Mouse (Mus musculus) retina, postnatal 7 days (tissue): ENCODE data around the gene Fkbp7.

Experiments
- DNase-seq: peaks from one replicate; pipeline ENCODE4 v3.0.0-alpha.2; 2012; ENCODE audit warnings: low read depth, low spot score

Gene Fkbp7

DNA sequence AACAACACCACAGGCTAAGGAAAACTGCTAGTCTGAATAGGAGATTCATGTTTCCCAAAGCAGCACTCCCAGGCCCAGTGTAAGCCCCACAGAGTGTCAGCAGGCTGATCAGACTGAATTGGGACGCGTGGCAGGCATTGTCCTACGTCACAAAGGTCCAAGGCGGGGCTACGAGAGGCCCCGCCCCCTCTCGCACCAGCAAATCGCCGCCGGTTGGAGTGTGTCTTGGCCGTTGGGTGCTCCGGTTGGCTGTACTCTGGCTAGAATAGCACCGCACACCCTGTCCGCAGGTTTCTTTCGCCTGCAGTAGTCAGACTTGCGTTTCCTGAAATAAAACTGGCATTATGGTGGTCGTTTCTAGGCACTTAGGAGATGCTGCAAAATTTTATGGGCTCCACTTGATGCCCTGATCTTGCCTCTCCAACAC, at the start of gene Fkbp7:
Gene Fkbp7, minus strand, starts transcription at position 151 of the 427 bp plus-strand sequence.
- peak; percentile 77 for DNase-seq

DNA sequence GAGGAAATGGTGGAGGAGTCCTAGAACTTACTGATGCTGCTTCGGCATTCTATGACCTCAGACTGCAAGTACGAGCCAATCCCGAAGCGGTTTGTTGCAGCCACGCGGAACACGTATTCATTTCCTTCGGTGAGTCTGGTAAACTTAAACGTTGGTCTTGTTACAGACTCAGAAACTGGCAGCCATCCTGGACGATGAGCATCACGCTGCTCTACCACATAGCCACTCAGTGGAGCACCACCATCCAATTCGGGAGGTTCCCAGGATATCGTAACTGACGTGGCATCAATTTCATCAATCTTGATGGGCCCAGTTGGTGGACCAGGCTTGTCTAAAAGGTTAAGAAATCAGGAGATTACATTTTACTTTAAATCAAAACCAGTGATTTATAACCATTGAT, 46.7 kb upstream of the Fkbp7 start:
- DNase-seq = no peak

DNA sequence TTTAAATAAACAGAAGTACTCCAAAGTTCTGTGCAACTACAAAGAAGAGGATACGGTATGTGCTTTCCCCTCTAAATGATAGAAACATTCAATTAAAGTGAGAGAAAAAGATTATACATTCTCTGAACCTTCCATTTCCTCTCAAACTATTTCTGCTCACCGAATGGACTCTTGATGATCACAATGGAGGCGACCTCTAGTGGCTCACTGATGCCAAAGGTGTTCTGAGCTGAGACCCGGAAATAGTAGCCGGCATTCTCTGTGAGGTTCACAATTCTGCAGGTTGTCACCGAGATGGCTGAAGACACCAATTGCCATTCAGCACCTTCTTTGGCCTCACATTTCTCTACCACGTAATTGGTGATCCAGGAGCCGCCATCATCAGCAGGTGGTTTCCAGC, 42.1 kb upstream of the Fkbp7 start:
- DNase-seq = no peak

DNA sequence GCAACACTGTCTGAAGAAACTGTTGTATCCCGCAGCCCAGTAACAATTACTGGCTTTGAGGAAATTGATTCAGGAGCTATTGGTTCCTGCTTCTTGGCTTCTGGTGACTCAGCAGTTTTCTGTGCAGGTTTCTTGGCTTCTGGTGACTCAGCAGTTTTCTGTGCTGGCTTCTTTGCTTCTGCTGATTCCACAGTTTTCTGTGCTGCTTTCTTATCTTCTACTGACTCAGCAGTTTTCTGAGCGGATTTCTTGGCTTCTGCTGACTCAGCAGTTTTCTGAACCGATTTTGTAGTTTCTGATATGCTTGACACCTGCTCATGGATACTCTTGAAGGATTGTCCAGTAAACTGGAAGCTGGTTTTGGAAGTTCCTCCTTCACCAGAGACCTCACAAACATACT, 35.6 kb upstream of the Fkbp7 start:
- DNase-seq = no peak

DNA sequence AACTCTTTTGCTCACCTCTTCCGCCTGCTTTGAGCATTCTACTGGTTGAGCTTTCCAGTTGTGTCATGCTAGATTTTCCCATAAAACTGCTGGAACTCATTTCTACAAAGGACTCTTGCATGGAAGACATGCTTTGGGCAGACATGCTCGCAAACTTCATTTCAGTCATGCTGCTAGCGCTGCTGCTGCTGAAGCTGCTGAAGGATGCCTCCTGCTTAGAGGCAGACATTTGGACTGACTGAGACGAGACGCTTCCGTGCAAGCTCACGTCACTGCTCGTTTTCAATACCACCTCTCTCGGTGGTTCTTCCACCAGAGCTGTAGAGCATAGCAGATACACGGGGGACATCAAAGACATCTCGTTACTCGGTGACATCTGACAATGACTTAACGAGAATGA, 32.7 kb upstream of the Fkbp7 start:
- no peak for DNase-seq

DNA sequence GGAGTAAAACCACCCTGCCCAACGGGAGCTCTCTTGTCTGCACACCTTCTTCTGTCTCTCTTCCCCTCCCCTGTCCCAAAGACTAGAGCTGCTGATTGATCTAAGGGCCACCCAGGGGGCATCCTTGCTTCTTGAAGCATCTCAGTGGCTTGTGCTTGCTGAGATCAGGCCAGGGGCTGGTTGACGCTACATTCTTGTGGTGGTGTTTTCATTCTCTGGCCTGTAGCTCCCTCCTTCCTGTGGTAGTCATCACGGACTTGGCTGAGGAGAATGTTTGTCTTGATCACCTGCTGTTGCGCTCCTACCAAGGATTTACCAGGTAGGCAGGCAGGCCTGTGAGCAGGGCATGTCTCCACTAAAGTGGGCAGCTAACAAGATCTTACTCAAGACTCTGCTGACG, 29.8 kb upstream of the Fkbp7 start:
- DNase-seq = no peak

DNA sequence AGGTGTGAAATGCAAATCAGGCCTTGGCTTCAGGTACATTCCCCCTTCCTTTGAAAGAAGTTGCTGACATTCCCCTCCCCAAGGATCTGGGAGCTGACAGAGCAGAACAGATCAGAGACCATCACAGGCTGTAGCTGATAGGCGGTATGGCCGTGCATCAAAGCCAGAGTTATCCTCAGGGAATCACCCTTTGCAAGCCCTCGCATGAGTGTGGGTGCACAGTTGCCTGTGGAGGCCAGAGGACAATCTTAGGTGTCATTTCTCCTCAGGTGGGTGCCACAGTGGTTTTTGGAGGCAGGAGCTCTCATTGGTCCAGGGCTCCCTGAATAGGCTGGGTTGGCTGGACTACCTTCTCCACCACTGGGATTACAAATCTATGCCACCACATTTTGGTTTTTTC, 29.3 kb upstream of the Fkbp7 start:
- DNase-seq = no peak

DNA sequence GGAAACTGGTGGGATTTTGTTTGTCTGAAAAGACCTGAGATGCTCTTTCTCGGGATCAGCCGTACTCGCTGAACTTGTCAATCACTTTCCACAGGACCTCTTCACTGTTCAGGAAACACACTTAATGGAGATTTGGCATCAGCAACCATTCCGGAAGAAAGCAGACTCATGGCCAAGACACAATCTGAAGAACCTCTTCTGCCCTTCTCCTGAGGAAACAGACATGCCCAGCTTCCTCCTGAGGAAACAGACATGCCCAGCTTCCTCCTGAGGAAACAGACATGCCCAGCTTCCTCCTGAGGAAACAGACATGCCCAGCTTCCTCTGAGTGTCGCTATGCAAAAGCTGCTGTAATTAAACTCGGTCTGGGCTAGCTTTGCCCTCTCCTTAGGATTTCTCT, 22.4 kb upstream of the Fkbp7 start:
- no peak for DNase-seq

DNA sequence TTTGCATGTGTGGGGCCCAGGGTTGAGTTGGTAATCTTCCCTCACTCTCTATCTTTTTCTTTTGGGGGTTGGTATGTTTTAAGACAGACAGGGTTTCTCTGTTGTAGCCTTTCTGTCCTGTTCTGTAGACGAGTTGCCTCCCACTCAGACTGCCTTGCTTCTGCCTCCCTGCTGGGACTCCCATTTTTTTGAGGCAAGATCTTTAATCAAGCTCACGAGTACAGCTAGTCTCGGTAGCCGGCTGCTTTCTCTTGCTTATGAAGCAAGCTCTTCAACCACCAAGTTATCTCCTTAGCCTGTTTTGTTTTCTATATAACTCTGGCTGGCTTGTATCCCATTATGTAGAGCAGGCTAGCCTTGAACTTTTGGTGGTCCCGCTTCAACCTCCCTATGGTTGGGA, 20.8 kb upstream of the Fkbp7 start:
- DNase-seq = no peak

DNA sequence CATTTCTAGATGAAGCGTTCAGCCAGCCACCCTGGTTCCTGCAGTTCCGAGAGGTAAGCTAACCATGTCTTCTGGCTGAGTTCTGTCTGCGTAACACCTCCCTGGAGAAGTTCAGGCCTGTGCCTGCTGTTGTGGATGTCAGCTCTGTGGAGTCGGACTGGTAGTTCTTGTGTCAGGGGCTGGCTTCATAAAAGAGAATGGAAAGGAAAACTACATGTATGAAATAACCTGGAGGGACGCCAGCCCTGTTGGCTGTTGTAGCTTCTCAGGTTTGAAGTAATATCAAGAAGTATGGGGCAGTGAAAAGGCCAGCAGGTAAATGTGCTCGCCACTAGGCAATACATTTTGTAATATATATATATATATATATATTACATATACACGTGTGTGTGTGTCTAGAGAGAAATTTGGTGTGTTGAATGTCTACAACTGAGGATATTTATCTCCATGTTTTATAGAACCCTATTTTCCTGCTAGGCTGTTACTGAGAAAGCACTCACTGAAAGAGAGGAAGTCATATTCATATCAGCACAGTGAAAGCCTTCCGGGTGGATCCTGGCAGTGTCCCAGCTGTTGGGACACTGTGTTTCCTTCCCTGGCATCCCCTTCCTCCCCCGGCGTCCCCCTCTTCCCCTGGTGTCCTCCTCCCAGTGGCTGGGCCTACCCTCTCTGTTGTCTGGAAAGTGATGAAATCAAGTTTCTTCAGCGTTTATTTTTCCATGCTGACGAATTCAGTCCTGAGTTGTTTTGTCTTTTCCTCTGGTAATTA, 17.7 kb upstream of the Fkbp7 start:
- no peak for DNase-seq

DNA sequence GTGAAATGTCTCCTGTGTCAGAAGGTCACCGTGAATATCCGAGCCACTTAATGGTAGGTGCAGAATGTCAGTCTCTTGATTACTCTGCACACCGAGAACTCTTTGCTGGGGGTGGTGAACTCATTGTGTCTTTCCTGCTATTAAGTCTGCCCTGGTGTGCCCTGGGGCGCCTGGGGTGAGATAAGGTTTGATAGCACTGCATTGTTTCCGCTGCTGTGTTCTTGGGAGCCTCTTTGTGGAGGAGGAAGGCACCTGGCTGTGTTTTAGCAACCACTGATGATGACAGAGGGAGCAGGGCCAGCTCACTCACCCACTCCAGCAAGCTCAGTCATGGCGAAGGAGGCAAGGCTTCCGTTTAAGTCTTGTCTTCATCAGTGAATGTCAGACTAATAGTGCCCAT, 15.2 kb upstream of the Fkbp7 start:
- no peak for DNase-seq

DNA sequence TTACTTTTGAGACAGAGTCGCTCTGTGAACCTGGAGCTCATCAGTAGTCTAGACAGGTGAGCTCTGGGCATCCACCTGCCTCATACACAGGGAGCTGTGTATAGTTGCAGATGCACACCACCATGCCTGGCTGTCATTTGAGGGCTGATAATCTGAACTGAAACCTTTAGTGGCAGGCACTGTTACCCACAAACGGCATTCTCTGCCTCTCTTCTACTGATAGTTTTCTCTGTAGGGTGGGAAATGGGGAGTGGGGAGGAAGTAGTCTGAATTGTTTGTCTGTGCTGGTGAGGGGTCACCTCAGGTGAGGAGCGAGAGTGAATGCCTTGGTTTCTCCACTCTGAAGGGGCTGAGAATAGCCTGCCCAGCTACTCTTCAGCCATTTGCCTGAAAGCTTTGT, 14.7 kb upstream of the Fkbp7 start:
- DNase-seq = no peak

DNA sequence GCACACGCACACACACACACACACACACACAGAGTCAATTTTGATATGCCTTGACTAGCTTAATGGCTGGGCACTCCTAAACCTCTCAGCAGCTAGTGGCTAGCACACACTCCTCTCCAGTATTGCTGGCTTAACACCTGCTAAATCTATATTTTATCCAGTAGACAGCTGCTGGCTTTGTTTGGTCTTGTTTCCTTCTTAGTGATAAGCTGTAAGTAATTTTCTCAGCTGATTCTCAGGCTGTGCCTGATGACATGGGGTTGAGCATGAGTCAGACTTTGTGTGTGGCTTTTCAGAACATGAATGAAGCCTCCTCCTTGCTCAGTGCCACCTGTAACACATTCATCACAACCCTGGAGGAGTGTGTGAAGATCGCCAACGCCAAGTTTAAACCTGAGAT, 14.1 kb upstream of the Fkbp7 start:
- DNase-seq = no peak

DNA sequence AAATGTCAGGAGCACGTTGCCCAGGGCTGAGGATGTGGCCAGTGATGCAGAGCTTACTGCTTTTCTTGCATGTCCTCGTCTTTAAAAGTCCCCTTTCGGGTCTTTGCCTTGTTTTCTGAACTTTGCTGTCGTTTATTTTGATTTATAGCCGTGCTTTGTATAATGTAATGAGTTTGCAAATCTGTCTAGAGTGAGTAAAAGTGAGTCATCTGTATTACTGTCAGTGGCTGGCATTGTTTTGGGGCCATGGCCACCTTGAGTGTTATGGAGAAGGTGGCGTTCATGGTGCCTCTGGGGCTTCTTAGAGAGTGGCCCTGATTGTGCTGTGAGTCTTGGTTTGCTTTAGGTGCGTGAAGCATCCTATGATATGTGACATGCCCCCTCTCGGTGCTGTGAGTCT, 9.4 kb upstream of the Fkbp7 start:
- DNase-seq = no peak

DNA sequence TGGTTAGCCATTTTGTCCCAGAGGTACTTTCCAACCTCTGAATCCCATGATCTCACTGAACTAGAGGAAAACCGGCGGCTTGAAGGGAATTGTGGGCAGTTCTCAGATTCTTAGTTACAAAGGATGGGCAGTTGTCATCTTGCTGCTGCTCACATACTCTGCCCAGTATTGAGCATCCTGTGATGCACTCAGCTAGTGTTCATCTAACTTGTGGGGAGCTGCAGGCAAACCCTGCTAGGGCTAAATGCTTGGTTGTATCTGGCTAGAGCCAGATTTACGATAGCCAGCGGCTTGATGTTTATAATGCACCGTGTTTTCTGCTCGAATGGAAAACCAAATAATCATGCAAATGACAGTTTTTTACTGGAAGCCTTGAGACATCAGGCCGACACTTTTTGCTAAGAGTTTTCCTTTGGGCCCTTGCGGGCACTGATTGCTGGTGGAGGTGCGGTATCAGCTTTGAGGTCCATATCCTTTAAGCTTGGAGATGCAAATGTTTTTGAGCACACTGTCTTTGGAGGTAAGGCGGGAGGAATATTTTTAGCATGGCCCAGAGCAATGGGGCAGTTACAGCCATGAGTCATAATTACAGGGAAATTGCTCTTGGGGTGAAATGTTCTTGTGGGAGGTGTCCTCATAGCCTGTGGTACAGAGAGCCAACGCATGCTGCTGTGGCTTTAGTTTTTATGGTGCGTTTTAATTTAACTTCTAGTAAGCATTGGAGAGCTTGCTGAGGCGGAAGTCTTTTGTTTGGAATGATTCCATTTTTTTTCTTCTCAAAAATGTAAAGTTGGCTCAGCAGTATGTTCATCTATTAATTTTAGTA, 3.7 kb upstream of the Fkbp7 start:
- DNase-seq = no peak

DNA sequence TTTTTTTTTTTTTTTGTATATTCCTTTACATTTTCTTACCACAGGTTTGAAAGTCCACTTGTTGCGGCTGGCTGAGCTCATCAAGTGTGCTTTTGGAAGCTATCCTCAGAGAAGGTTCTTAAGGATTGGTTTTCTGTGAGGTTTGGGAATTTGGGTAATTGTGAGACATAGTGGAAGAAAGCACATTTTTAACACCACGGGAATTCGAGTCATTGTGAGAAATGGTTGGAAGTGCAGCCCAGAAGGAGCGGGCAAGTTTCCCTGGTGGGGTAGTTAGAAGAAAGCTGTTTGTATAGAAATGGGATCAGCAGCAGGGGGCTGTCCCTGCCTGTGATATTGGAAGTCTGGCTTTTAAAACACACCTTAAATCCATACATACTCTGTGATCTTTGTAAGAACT, 3.0 kb upstream of the Fkbp7 start:
- no peak for DNase-seq

DNA sequence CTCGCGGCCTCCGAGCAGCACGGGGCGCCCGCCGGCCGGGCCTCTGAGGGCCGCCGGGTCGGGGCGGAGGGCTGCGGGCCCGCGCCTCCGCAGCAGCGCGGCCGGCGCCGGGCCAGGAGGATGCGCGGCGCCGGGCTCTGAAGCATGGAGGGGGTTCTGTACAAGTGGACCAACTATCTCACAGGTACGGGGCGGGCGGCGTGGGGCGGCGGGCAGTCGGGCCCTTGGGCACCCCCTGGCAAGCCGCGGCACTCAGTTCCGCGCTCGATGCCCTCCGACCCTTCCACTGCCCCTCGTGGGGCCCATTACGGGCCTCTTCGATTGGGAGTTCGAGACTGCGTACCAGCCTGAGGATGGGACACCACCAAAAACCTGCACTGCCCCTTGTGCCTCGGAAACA, 2.5 kb upstream of the Fkbp7 start:
- no peak for DNase-seq

DNA sequence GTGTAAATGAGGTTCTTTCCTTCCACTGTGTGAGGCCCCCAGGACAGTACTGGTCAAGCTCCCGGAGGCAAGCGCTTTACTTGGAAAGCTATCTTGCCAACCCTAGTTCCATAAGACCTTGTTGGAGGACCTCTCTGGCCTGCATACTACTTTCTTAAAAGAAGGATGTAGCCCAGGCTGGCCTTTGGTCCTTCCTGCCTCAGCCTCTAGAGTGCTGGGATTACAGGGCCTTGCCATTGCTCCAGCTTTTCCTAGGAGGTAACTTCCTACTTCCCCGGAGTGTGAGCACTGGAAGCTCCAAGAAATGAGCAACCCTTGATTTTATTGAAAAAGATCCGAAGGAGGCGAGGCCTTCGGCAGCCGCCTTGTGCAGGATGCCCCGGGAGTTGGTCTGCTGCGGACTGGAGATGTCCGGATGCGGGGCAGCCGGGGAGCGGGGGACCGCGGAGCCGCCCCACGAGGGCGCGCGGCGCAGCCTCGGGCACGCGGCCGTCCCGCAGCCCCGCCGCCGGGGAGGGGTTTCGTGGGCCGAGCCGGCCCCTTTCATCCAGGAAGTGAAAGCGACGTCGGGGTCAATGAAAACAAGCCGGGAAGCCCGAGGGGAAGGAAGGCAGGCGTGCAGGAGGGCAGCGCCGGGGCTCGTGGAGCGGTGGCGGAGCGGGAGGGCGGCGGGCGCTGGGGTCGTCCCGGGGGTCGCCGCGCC, 2.0 kb upstream of the Fkbp7 start, which contains the start of gene Plekha3:
Gene Plekha3, plus strand, starts transcription at position 557 of the 703 bp plus-strand sequence.
- DNase-seq = peak; percentile 60

DNA sequence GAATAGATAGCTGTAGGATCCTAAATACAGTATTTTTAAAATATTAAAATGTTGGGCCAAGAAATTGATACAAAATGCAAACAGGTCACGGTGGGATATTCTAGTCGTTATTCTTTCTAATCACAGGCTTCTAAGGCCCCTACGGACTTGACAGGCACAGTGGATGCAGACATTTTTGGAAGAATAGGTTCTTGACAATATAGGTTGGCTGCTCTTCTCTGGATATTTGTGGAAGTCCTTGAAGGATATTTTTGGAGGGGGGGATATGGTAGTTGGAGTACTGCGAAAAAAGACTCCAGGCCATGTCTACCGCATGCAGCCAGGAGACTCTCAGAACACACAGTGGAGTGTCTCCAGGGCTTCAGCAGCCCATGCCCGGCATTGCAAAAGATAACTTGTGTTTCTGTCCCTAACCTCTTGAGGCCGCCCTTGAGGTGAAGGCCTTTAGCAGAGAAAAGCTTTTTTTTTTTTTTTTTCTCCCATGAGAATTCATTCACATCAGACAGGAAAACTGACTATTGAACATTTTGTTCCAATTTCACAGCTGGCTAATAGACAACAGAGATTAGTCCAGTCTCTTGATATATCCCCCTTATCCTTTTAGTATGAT, 661 bp upstream of the Fkbp7 start:
- DNase-seq = no peak

DNA sequence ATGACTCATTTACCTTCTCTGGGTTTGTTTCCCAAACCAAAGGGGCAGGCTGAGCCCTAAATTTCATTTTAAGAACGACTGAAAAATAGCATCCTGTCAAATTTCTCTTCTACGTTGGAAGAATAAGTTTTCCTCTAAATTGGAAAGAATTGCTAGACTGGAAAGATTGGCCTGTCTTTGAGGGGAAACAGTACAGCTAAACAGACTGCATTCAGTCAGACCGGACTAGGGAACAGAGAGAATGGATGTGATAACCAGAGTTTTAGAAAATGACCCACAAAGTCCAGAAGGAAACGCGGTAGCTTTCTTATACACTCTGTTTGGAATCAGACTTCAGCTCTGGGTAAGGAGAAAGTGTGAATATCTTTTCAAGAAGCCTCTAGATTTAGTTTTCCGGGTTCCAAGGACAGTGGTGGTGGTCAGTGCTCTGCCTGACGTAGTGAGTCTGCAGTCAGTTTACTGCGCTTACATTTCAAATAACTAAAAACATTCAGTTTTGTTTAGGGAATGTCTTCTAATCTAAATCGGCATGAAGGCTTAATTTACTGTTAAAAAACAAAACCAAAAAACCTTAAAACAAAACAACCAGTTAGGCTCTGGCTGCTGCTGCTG, 676 bp downstream of the Fkbp7 start:
- DNase-seq = no peak

DNA sequence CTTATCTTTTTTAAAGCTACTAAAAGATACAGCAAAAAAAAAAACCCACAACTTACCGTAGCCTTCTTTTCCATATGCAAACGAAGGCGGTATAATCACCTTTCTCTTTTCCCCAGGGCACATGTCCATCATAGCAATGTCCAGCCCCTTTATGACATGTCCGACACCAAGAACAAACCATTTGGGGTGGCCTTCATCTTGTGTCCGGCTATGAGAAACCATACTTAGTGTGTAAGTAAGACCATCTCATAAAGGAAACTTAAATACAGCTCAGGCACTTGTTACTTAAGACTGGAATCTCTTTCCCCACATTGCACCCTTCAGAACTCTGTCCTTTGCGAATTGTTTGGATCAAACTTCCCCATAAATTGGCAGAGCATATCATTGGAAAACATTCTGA, 1.3 kb downstream of the Fkbp7 start:
- DNase-seq = no peak

DNA sequence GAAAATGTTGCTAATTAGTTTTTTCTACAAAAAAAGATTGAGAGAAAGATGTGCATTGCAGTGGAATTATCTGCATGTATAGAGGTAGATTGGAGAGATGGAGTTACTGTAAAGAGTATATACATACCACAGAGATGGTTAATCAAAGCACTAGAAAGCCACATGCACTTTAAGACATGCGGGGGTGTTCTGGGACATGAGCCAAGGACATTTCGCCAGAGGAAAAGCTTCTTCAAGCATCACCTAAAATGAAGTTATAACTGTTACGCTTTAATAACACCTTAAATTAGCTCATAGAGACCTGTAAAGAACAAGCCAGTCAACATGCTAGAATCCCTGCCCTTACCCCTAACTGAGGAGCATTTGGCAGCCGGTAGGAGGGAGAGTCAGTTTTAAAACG, 5.7 kb downstream of the Fkbp7 start:
- DNase-seq = no peak
